Comparison of ENCODE assay signal across 1 mouse cellular context in genomic region chr19:6416894-6417761, GRCm38 (mm10).
TF ChIP-seq lines count a peak whose summit lies in the region.

No protein-coding gene starts in this region.

TF ChIP-seq in ES-E14, 5 proteins besides CTCF, POLR2A, EP300 and RAD21 (continued from another document):
- no peak for TF ChIP-seq ZNF384 (IDR thresholded peaks at IDR 0.05; ENCODE audit: low read depth, low read length)
- peak; percentile 91 for TF ChIP-seq MAFK (IDR thresholded peaks at IDR 0.05; ENCODE audit: insufficient read depth, low read depth, low read length)
- TF ChIP-seq CHD2 (IDR thresholded peaks at IDR 0.05; ENCODE audit: low read depth, low read length), result no peak
TF ChIP-seq in ES-E14: peak in this region for 1.
